In genomic region chr10:96617951-96618575, GRCm38 (mm10) we compare ENCODE assay signal across 8 mouse cellular contexts. TPM values are rescaled to one million over a fixed set of nuclear protein-coding genes. Genes with fewer than 3 reads are reported as not detected.
DNase-seq lines count a peak whose midpoint lies in the region; ATAC-seq and TF ChIP-seq lines count a peak whose summit lies in the region.

No protein-coding gene starts in this region.

- peaks cover 16% of the 10 kb centered on the region for H3K4me1 ChIP-seq in bone marrow macrophage, adult 2 months (ENCODE audit: control insufficient read depth, insufficient read depth, low read length)
- H3K4me1 ChIP-seq in embryonic fibroblast, embryonic 13.5 days (ENCODE audit: control insufficient read depth, insufficient read depth, low read length): peaks cover 4% of the 10 kb centered on the region
- H3K4me1 ChIP-seq in heart, embryonic 10.5 days: peaks cover 17% of the 10 kb centered on the region; the same call in 1 of the 2 replicates
- peaks cover 9% of the 10 kb centered on the region; the same call in 1 of the 2 replicates for H3K4me1 ChIP-seq in kidney, embryonic 14.5 days (ENCODE audit: control insufficient read depth, insufficient read depth, low read length)
- H3K4me1 ChIP-seq in limb, embryonic 15.5 days: peaks cover 24% of the 10 kb centered on the region
- H3K4me1 ChIP-seq in midbrain, embryonic 16.5 days (ENCODE audit: control insufficient read depth, insufficient read depth, low read length): peaks cover 23% of the 10 kb centered on the region

- H3K27me3 ChIP-seq in heart, embryonic 10.5 days (ENCODE audit: insufficient read depth, poor library complexity, severe bottlenecking): no peaks in the 10 kb centered on the region
- no peaks in the 10 kb centered on the region for H3K27me3 ChIP-seq in kidney, embryonic 14.5 days (ENCODE audit: control insufficient read depth, insufficient read depth, low read length)
- H3K27me3 ChIP-seq in limb, embryonic 15.5 days: no peaks in the 10 kb centered on the region
- no peaks in the 10 kb centered on the region for H3K27me3 ChIP-seq in midbrain, embryonic 16.5 days (ENCODE audit: control insufficient read depth, insufficient read depth, low read depth, low read length)

- TF ChIP-seq CTCF in bone marrow macrophage, adult 2 months (IDR thresholded peaks at IDR 0.05; ENCODE audit: low read depth, low read length): no peak
- TF ChIP-seq CTCF in embryonic fibroblast, embryonic 13.5 days (IDR thresholded peaks at IDR 0.05; ENCODE audit: borderline replicate concordance, insufficient read depth, low read length): peak; percentile 41; the same call in 1 of the 2 replicates

- DNase-seq in B cell, adult 2 months: peak; percentile 83
- peak; percentile 91 for DNase-seq in heart, embryonic 10.5 days (ENCODE audit: low spot score)
- DNase-seq in spleen, postnatal 14 days (ENCODE audit: low spot score in 2 of 2): peak; percentile 67 to 69

- peak overlapping the region; percentile 87 for H3K27ac ChIP-seq in bone marrow macrophage, adult 2 months (ENCODE audit: insufficient read depth, low read depth, low read length)
- peak overlapping the region; percentile 90 for H3K27ac ChIP-seq in embryonic fibroblast, embryonic 13.5 days (ENCODE audit: insufficient read depth, low read length)
- peak overlapping the region; percentile 98 for H3K27ac ChIP-seq in heart, embryonic 10.5 days
- peak overlapping the region; percentile 88 for H3K27ac ChIP-seq in kidney, embryonic 14.5 days (ENCODE audit: low read depth, low read length)
- peak overlapping the region; percentile 97 for H3K27ac ChIP-seq in limb, embryonic 15.5 days
- peak overlapping the region; percentile 97 for H3K27ac ChIP-seq in midbrain, embryonic 16.5 days (ENCODE audit: low read length)

- peak overlapping the region; percentile 79 for H3K4me3 ChIP-seq in bone marrow macrophage, adult 2 months (ENCODE audit: insufficient read depth, low read length)
- peak overlapping the region; percentile 88 for H3K4me3 ChIP-seq in embryonic fibroblast, embryonic 13.5 days (ENCODE audit: insufficient read depth, low read length)
- peak overlapping the region; percentile 96 for H3K4me3 ChIP-seq in heart, embryonic 10.5 days
- H3K4me3 ChIP-seq in kidney, embryonic 14.5 days (ENCODE audit: low read length): peak overlapping the region; percentile 71
- peak overlapping the region; percentile 96 for H3K4me3 ChIP-seq in limb, embryonic 15.5 days
- H3K4me3 ChIP-seq in midbrain, embryonic 16.5 days (ENCODE audit: low read depth, low read length): peak overlapping the region; percentile 97

- no peak for TF ChIP-seq POLR2A in bone marrow macrophage, adult 2 months (IDR thresholded peaks at IDR 0.05; ENCODE audit: borderline replicate concordance, low read depth, low read length)
- TF ChIP-seq POLR2A in embryonic fibroblast, embryonic 13.5 days (IDR thresholded peaks at IDR 0.05; ENCODE audit: low read depth, low read length): peak; percentile 66; the same call in 1 of the 2 replicates

- peak; percentile 43 for ATAC-seq in kidney, embryonic 14.5 days (ENCODE audit: low FRiP score, low TSS enrichment)
- peak; percentile 35; the same call in 1 of the 2 replicates for ATAC-seq in limb, embryonic 15.5 days (ENCODE audit: insufficient number of reproducible peaks, low FRiP score, low TSS enrichment, low read depth)
- ATAC-seq in midbrain, embryonic 16.5 days: peak; percentile 9; the same call in 1 of the 2 replicates

- no peaks in the 10 kb centered on the region for H3K9me3 ChIP-seq in heart, embryonic 10.5 days
- no peaks in the 10 kb centered on the region for H3K9me3 ChIP-seq in kidney, embryonic 14.5 days (ENCODE audit: control insufficient read depth, low read length)
- no peaks in the 10 kb centered on the region for H3K9me3 ChIP-seq in limb, embryonic 15.5 days
- no peaks in the 10 kb centered on the region for H3K9me3 ChIP-seq in midbrain, embryonic 16.5 days (replicated peaks; ENCODE audit: control insufficient read depth, low read length, poor library complexity, severe bottlenecking)

- peak overlapping the region; percentile 94 for H3K9ac ChIP-seq in kidney, embryonic 14.5 days (ENCODE audit: low read depth, low read length)
- peak overlapping the region; percentile 99 for H3K9ac ChIP-seq in limb, embryonic 15.5 days
- peak overlapping the region; percentile 99 for H3K9ac ChIP-seq in midbrain, embryonic 16.5 days (ENCODE audit: low read depth, low read length)

- H3K36me3 ChIP-seq in heart, embryonic 10.5 days: peaks cover 17% of the 10 kb centered on the region
- H3K36me3 ChIP-seq in kidney, embryonic 14.5 days (ENCODE audit: control insufficient read depth, insufficient read depth, low read length): peaks cover 26% of the 10 kb centered on the region; the same call in 1 of the 2 replicates
- peaks cover 11% of the 10 kb centered on the region for H3K36me3 ChIP-seq in limb, embryonic 15.5 days
- no peaks in the 10 kb centered on the region for H3K36me3 ChIP-seq in midbrain, embryonic 16.5 days (ENCODE audit: control insufficient read depth, insufficient read depth, low read length)

- peak overlapping the region; percentile 49 for H3K4me2 ChIP-seq in kidney, embryonic 14.5 days (replicated peaks; ENCODE audit: low read depth, low read length)
- H3K4me2 ChIP-seq in limb, embryonic 15.5 days: peak overlapping the region; percentile 39
- H3K4me2 ChIP-seq in midbrain, embryonic 16.5 days (ENCODE audit: low read length): peak overlapping the region; percentile 43

- WGBS in heart, embryonic 10.5 days: under 1% methylated on average over 29 of the region's 29 CpGs
- under 1% methylated on average over 29 of the region's 29 CpGs for WGBS in kidney, embryonic 14.5 days
- WGBS in limb, embryonic 15.5 days: under 1% methylated on average over 29 of the region's 29 CpGs
- under 1% methylated on average over 29 of the region's 29 CpGs for WGBS in midbrain, embryonic 16.5 days

RNA-seq across cellular contexts. Expression of gene Btg1, which starts 1.3 kb away (rescaled TPM):
- 171 and 175 TPM in 2 replicates for polyA plus RNA-seq in bone marrow macrophage, adult 2 months (2012; ENCODE audit: insufficient read depth, insufficient read length, missing spikeins)
- polyA plus RNA-seq in embryonic fibroblast, embryonic 13.5 days (2011; ENCODE audit: insufficient read length, low read depth, missing spikeins): 65.8 and 66.4 TPM in 2 replicates
- polyA plus RNA-seq in heart, embryonic 10.5 days (2016; fragmentation: Nextera tagmentation; extraction: Ambion mirVana): 23.3 and 24.2 TPM in 2 replicates
- 47.3 and 55.9 TPM in 2 replicates for polyA plus RNA-seq in kidney, embryonic 14.5 days (2014; fragmentation: Nextera tagmentation; extraction: Ambion mirVana)
- 48.8 and 75.6 TPM in 2 replicates for polyA plus RNA-seq in limb, embryonic 15.5 days (2015; fragmentation: Nextera tagmentation; extraction: Ambion mirVana)
- 33.6 and 46.5 TPM in 2 replicates for polyA plus RNA-seq in midbrain, embryonic 16.5 days (2015; fragmentation: Nextera tagmentation; extraction: Ambion mirVana)

Comparison
In these comparisons a context has a peak if more than half of its experiments do, and no peak if none do; other contexts are left out.
1. Peak in every context shown above with its lines: DNase-seq, ATAC-seq, H3K4me3 ChIP-seq and H3K27ac ChIP-seq.